Mouse (Mus musculus) stomach, embryonic 15.5 days (tissue): ENCODE measurements around the gene Sec23ip. TPM values are rescaled to one million over a fixed set of nuclear protein-coding genes. Genes with fewer than 3 reads are reported as not detected.
A peak's percentile ranks its signal among the peaks of the same experiment; 100 is the strongest.
"Not testable (repeated sequence)": the region's sequence is repeated elsewhere in the genome, so short reads cannot be mapped to it uniquely, and the experiment has no call there.

Source experiments
- ATAC-seq: fragments of 200-750 bp; cut with Nextera tagmentation; 2 replicates; pipeline ENCODE4 v1.8.0; 2017; ENCODE audit warnings: low read depth, moderate number of reproducible peaks, moderate TSS enrichment; ENCODE audit not compliant: insufficient read depth, low FRiP score
- H3K27ac ChIP-seq: fragments of 300-500 bp; sonication (generic); 2 replicates; pipeline ENCODE4 v1.5.1; 2015; ENCODE audit warnings: mild to moderate bottlenecking, inconsistent platforms
- H3K27me3 ChIP-seq: fragments of 300-500 bp; sonication (generic); replicated peaks from 2 replicates; pipeline ENCODE4 v1.6.1; 2015; ENCODE audit warnings: inconsistent platforms
- H3K36me3 ChIP-seq: fragments of 300-500 bp; sonication (generic); 2 replicates; pipeline ENCODE4 v1.6.1; 2015; ENCODE audit warnings: inconsistent platforms
- H3K4me1 ChIP-seq: fragments of 300-500 bp; sonication (generic); 2 replicates; pipeline ENCODE4 v1.6.1; 2015; ENCODE audit warnings: inconsistent platforms
- H3K4me2 ChIP-seq: fragments of 300-500 bp; sonication (generic); 2 replicates; pipeline ENCODE4 v1.6.1; 2015; ENCODE audit warnings: mild to moderate bottlenecking, inconsistent platforms
- H3K4me3 ChIP-seq: fragments of 300-500 bp; sonication (generic); replicated peaks from 2 replicates; pipeline ENCODE4 v1.5.1; 2015; ENCODE audit warnings: inconsistent platforms
- H3K9ac ChIP-seq: fragments of 300-500 bp; sonication (generic); 2 replicates; pipeline ENCODE4 v1.6.1; 2015; ENCODE audit warnings: inconsistent platforms
- H3K9me3 ChIP-seq: fragments of 300-500 bp; sonication (generic); 2 replicates; pipeline ENCODE4 v1.6.1; 2016; ENCODE audit warnings: inconsistent platforms
- WGBS: fragments of 180-500 bp; shearing (Covaris S2); methylation state at CpG from one replicate; pipeline ENCODE4 v1.1.7; 2015; 5-methylcytosine and 5-hydroxymethylcytosine counted together
- polyA plus RNA-seq: library from polyadenylated mRNA; unstranded; fragments of >200 nt; fragmentation: Nextera tagmentation; extraction: Ambion mirVana; gene quantifications from 2 replicates; pipeline ENCODE4 v1.2.1, GENCODE M21; 2015

Sec23ip gene
- 32.3 and 32.5 TPM in 2 replicates for polyA plus RNA-seq

GRCm38 (mm10) chr7:128744684-128745485, at the start of gene Sec23ip:
Gene Sec23ip, plus strand, starts transcription at chr7:128744943.
- peak within 1 kb of the TSS; percentile 86 for H3K4me2 ChIP-seq
- no peaks in the 10 kb centered on the region for H3K9me3 ChIP-seq
- H3K27ac ChIP-seq: peak within 1 kb of the TSS; percentile 66; the same call in 1 of the 2 replicates
- no peaks in the 10 kb centered on the region for H3K27me3 ChIP-seq
- under 1% methylated on average over 55 of the region's 55 CpGs for WGBS
- H3K36me3 ChIP-seq: no peaks in the 10 kb centered on the region
- H3K4me3 ChIP-seq: peak within 1 kb of the TSS; percentile 99
- H3K9ac ChIP-seq: peak within 1 kb of the TSS; percentile 94
- peaks cover 19% of the 10 kb centered on the region for H3K4me1 ChIP-seq
- peak; percentile 79 for ATAC-seq

- not testable (repeated sequence) for H3K4me2 ChIP-seq, H3K4me1 ChIP-seq, H3K9me3 ChIP-seq, H3K27ac ChIP-seq, H3K9ac ChIP-seq, H3K27me3 ChIP-seq, H3K4me3 ChIP-seq
- H3K36me3 ChIP-seq: peaks cover 47% of the 10 kb centered on the region
- ATAC-seq: peak; percentile 56; the same call in 1 of the 2 replicates
- WGBS: 70% methylated on average over 6 of the region's 6 CpGs
Observed at GRCm38 (mm10) chr7:128699959-128700358, 44.8 kb upstream of the Sec23ip start.

- peak; percentile 79 for ATAC-seq
- no peak overlapping the region for H3K4me2 ChIP-seq
- H3K9me3 ChIP-seq: no peaks in the 10 kb centered on the region
- no peak overlapping the region for H3K4me3 ChIP-seq
- H3K36me3 ChIP-seq: peaks cover 61% of the 10 kb centered on the region
- WGBS: 20% methylated on average over 4 of the region's 4 CpGs
- no peaks in the 10 kb centered on the region for H3K27me3 ChIP-seq
- H3K4me1 ChIP-seq: no peaks in the 10 kb centered on the region
- H3K9ac ChIP-seq: no peak overlapping the region
- H3K27ac ChIP-seq: no peak overlapping the region
Observed at GRCm38 (mm10) chr7:128705735-128706134, 39.0 kb upstream of the Sec23ip start.

GRCm38 (mm10) chr7:128717991-128718390, 26.8 kb upstream of the Sec23ip start:
- WGBS: 73% methylated on average over 4 of the region's 4 CpGs
- Histone ChIP-seq H3K9me3 (no peaks in the 10 kb centered on the region), H3K4me1 (no peaks in the 10 kb centered on the region), H3K4me3 (no peak overlapping the region), H3K4me2 (no peak overlapping the region), H3K27ac (no peak overlapping the region), H3K36me3 (peaks cover 53% of the 10 kb centered on the region), H3K27me3 (no peaks in the 10 kb centered on the region), H3K9ac (no peak overlapping the region)
- no peak for ATAC-seq

GRCm38 (mm10) chr7:128724761-128725160, 20.0 kb upstream of the Sec23ip start:
- no peak overlapping the region for H3K27ac ChIP-seq
- no peak overlapping the region for H3K9ac ChIP-seq
- peak; percentile 81 for ATAC-seq
- 0 out of 2 replicates have a peak, but pooled peaks cover 4% of the 10 kb centered on the region for H3K4me1 ChIP-seq
- H3K27me3 ChIP-seq: no peaks in the 10 kb centered on the region
- H3K36me3 ChIP-seq: peaks cover 10% of the 10 kb centered on the region; the same call in 1 of the 2 replicates
- whole genome bisulfite sequencing: 34% methylated on average over 4 of the region's 4 CpGs
- no peaks in the 10 kb centered on the region for H3K9me3 ChIP-seq
- H3K4me3 ChIP-seq: no peak overlapping the region
- no peak overlapping the region for H3K4me2 ChIP-seq

GRCm38 (mm10) chr7:128725189-128725588, 19.6 kb upstream of the Sec23ip start:
- Histone ChIP-seq H3K27me3 (no peaks in the 10 kb centered on the region), H3K9me3 (no peaks in the 10 kb centered on the region), H3K4me3 (no peak overlapping the region), H3K9ac (no peak overlapping the region), H3K4me1 (0 out of 2 replicates have a peak, but pooled peaks cover 4% of the 10 kb centered on the region), H3K36me3 (peaks cover 8% of the 10 kb centered on the region; the same call in 1 of the 2 replicates), H3K4me2 (no peak overlapping the region), H3K27ac (no peak overlapping the region)
- 84% methylated on average over 9 of the region's 9 CpGs for WGBS
- no peak for ATAC-seq

GRCm38 (mm10) chr7:128726999-128727398, 17.7 kb upstream of the Sec23ip start:
- no peak overlapping the region for H3K4me2 ChIP-seq
- ATAC-seq: no peak
- H3K4me1 ChIP-seq: peaks cover 10% of the 10 kb centered on the region; the same call in 1 of the 2 replicates
- H3K9me3 ChIP-seq: no peaks in the 10 kb centered on the region
- H3K27ac ChIP-seq: no peak overlapping the region
- peaks cover 5% of the 10 kb centered on the region; the same call in 1 of the 2 replicates for H3K36me3 ChIP-seq
- no peak overlapping the region for H3K4me3 ChIP-seq
- H3K9ac ChIP-seq: no peak overlapping the region
- WGBS: 77% methylated on average over 10 of the region's 10 CpGs
- H3K27me3 ChIP-seq: no peaks in the 10 kb centered on the region

GRCm38 (mm10) chr7:128727701-128728100, 17.0 kb upstream of the Sec23ip start:
- Histone ChIP-seq H3K9me3 (no peaks in the 10 kb centered on the region), H3K9ac (no peak overlapping the region), H3K36me3 (0 out of 2 replicates have a peak, but pooled peaks cover 5% of the 10 kb centered on the region), H3K4me1 (peaks cover 11% of the 10 kb centered on the region; the same call in 1 of the 2 replicates), H3K4me3 (no peak overlapping the region), H3K4me2 (no peak overlapping the region), H3K27me3 (no peaks in the 10 kb centered on the region), H3K27ac (no peak overlapping the region)
- 50% methylated on average over 5 of the region's 5 CpGs for WGBS
- no peak for ATAC-seq

GRCm38 (mm10) chr7:128728738-128729137, 16.0 kb upstream of the Sec23ip start:
- WGBS: 64% methylated on average over 10 of the region's 10 CpGs
- H3K4me2 ChIP-seq: no peak overlapping the region
- no peaks in the 10 kb centered on the region for H3K27me3 ChIP-seq
- no peak overlapping the region for H3K9ac ChIP-seq
- H3K4me3 ChIP-seq: no peak overlapping the region
- no peaks in the 10 kb centered on the region for H3K9me3 ChIP-seq
- H3K27ac ChIP-seq: no peak overlapping the region
- ATAC-seq: no peak
- peaks cover 11% of the 10 kb centered on the region; the same call in 1 of the 2 replicates for H3K4me1 ChIP-seq
- no peaks in the 10 kb centered on the region for H3K36me3 ChIP-seq

- Histone ChIP-seq H3K9ac (no peak overlapping the region), H3K27ac (no peak overlapping the region), H3K4me1 (peaks cover 6% of the 10 kb centered on the region; the same call in 1 of the 2 replicates), H3K36me3 (peaks cover 3% of the 10 kb centered on the region; the same call in 1 of the 2 replicates), H3K4me2 (no peak overlapping the region), H3K27me3 (no peaks in the 10 kb centered on the region), H3K9me3 (no peaks in the 10 kb centered on the region), H3K4me3 (no peak overlapping the region)
- peak; percentile 72 for ATAC-seq
- 59% methylated on average over 2 of the region's 2 CpGs for WGBS
Observed at GRCm38 (mm10) chr7:128731585-128731984, 13.2 kb upstream of the Sec23ip start.

- Histone ChIP-seq H3K27ac (no peak overlapping the region), H3K36me3 (peaks cover 3% of the 10 kb centered on the region; the same call in 1 of the 2 replicates), H3K4me1 (peaks cover 12% of the 10 kb centered on the region), H3K9me3 (no peaks in the 10 kb centered on the region), H3K4me2 (peak overlapping the region; percentile 76), H3K9ac (no peak overlapping the region), H3K4me3 (peak overlapping the region; percentile 98; the same call in 1 of the 2 replicates), H3K27me3 (no peaks in the 10 kb centered on the region)
- WGBS: 45% methylated on average over 5 of the region's 5 CpGs
- ATAC-seq: no peak
Observed at GRCm38 (mm10) chr7:128738041-128738440, 6.7 kb upstream of the Sec23ip start.

GRCm38 (mm10) chr7:128739116-128739461, 5.7 kb upstream of the Sec23ip start:
- Histone ChIP-seq H3K27ac (no peak overlapping the region), H3K4me2 (peak overlapping the region; percentile 76), H3K9me3 (no peaks in the 10 kb centered on the region), H3K4me1 (peaks cover 12% of the 10 kb centered on the region), H3K27me3 (no peaks in the 10 kb centered on the region), H3K9ac (peak overlapping the region; percentile 98), H3K36me3 (peaks cover 3% of the 10 kb centered on the region; the same call in 1 of the 2 replicates), H3K4me3 (peak overlapping the region; percentile 98)
- ATAC-seq: no peak
- 1% methylated on average over 15 of the region's 15 CpGs for WGBS
